Mouse (Mus musculus): ENCODE measurements around the gene Adipor1.

GRCm38 (mm10) chr1:134384581-134384980, 30.6 kb upstream of the Adipor1 start:
- TF ChIP-seq CTCF (IDR thresholded peaks at IDR 0.05; ENCODE audit: low read depth, low read length) (no peak), POLR2A (IDR thresholded peaks at IDR 0.05; ENCODE audit: extremely low read depth, insufficient read depth, low read length) (no peak)

Measured in liver, adult 2 months (tissue).